Mouse (Mus musculus) embryonic facial prominence, embryonic 13.5 days (tissue): Measurements from ENCODE around the gene Cacna2d1. TPM values are rescaled to one million over a fixed set of nuclear protein-coding genes. Genes with fewer than 3 reads are reported as not detected.

ENCODE experiments used
- ATAC-seq: fragments of 200-750 bp; cut with Nextera tagmentation; 2 replicates; pipeline ENCODE4 v1.8.0; 2017; ENCODE audit warnings: low read depth; ENCODE audit not compliant: insufficient number of reproducible peaks, insufficient read depth, low FRiP score, low TSS enrichment
- H3K27ac ChIP-seq: fragments of 300-500 bp; sonication (generic); 2 replicates; pipeline ENCODE4 v1.5.1; 2015; ENCODE audit warnings: moderate library complexity, mild to moderate bottlenecking, inconsistent platforms
- H3K27me3 ChIP-seq: fragments of 300-500 bp; sonication (generic); 2 replicates; pipeline ENCODE4 v1.6.1; 2015; ENCODE audit warnings: mild to moderate bottlenecking, inconsistent platforms
- H3K36me3 ChIP-seq: fragments of 300-500 bp; sonication (generic); 2 replicates; pipeline ENCODE4 v1.6.1; 2015; ENCODE audit warnings: mild to moderate bottlenecking, inconsistent platforms
- H3K4me1 ChIP-seq: fragments of 300-500 bp; sonication (generic); 2 replicates; pipeline ENCODE4 v1.6.1; 2015; ENCODE audit warnings: inconsistent platforms
- H3K4me2 ChIP-seq: fragments of 300-500 bp; sonication (generic); 2 replicates; pipeline ENCODE4 v1.6.1; 2015; ENCODE audit warnings: moderate library complexity, mild to moderate bottlenecking, inconsistent platforms
- H3K4me3 ChIP-seq: fragments of 300-500 bp; sonication (generic); 2 replicates; pipeline ENCODE4 v1.5.1; 2015; ENCODE audit warnings: mild to moderate bottlenecking, inconsistent platforms
- H3K9ac ChIP-seq: fragments of 300-500 bp; sonication (generic); 2 replicates; pipeline ENCODE4 v1.6.1; 2015; ENCODE audit warnings: mild to moderate bottlenecking, inconsistent platforms
- H3K9me3 ChIP-seq: fragments of 300-500 bp; sonication (generic); 2 replicates; pipeline ENCODE4 v1.6.1; 2016; ENCODE audit warnings: inconsistent platforms
- WGBS: fragments of 180-500 bp; shearing (Covaris S2); methylation state at CpG from one replicate; pipeline ENCODE4 v1.1.7; 2015; ENCODE audit warnings: mixed read lengths; 5-methylcytosine and 5-hydroxymethylcytosine counted together
- polyA plus RNA-seq: library from polyadenylated mRNA; unstranded; fragments of >200 nt; fragmentation: Nextera tagmentation; extraction: Ambion mirVana; gene quantifications from 2 replicates; pipeline ENCODE4 v1.2.1, GENCODE M21; 2015

Cacna2d1 gene
- polyA plus RNA-seq, 1 experiment from 2014 or later = 11.4 TPM

GRCm38 (mm10) chr5:16014392-16014791, 79.9 kb downstream of the Cacna2d1 start:
- Histone ChIP-seq H3K9ac (no peak overlapping the region), H3K4me3 (no peak overlapping the region), H3K4me1 (0 out of 2 replicates have a peak, but pooled peaks cover 2% of the 10 kb centered on the region), H3K36me3 (no peaks in the 10 kb centered on the region), H3K27me3 (no peaks in the 10 kb centered on the region), H3K4me2 (no peak overlapping the region), H3K27ac (no peak overlapping the region), H3K9me3 (no peaks in the 10 kb centered on the region)
- 48% methylated on average over 2 of the region's 2 CpGs for WGBS
- ATAC-seq = no peak

GRCm38 (mm10) chr5:16024626-16025417, 90.3 kb downstream of the Cacna2d1 start:
- Histone ChIP-seq H3K9ac (no peak overlapping the region), H3K4me1 (no peaks in the 10 kb centered on the region), H3K4me3 (no peak overlapping the region), H3K36me3 (no peaks in the 10 kb centered on the region), H3K27ac (no peak overlapping the region), H3K27me3 (no peaks in the 10 kb centered on the region), H3K4me2 (no peak overlapping the region), H3K9me3 (no peaks in the 10 kb centered on the region)
- WGBS = 45% methylated on average over 4 of the region's 4 CpGs
- no peak for ATAC-seq

- H3K4me3 ChIP-seq = no peak overlapping the region
- 62% methylated on average over 6 of the region's 6 CpGs for WGBS
- no peaks in the 10 kb centered on the region for H3K4me1 ChIP-seq
- H3K9me3 ChIP-seq = no peaks in the 10 kb centered on the region
- H3K9ac ChIP-seq = no peak overlapping the region
- ATAC-seq = no peak
- no peak overlapping the region for H3K27ac ChIP-seq
- no peaks in the 10 kb centered on the region for H3K36me3 ChIP-seq
- H3K27me3 ChIP-seq = no peaks in the 10 kb centered on the region
- no peak overlapping the region for H3K4me2 ChIP-seq
These were observed 94.4 kb downstream of the Cacna2d1 start for GRCm38 (mm10) chr5:16028881-16029280.

- Histone ChIP-seq H3K27me3 (no peaks in the 10 kb centered on the region), H3K27ac (no peak overlapping the region), H3K9me3 (no peaks in the 10 kb centered on the region), H3K4me1 (no peaks in the 10 kb centered on the region), H3K4me3 (no peak overlapping the region), H3K4me2 (no peak overlapping the region), H3K9ac (no peak overlapping the region), H3K36me3 (no peaks in the 10 kb centered on the region)
- ATAC-seq = no peak
- 62% methylated on average over 5 of the region's 5 CpGs for WGBS
These were observed 95.0 kb downstream of the Cacna2d1 start for GRCm38 (mm10) chr5:16029481-16029880.

- no peak for ATAC-seq
- H3K27me3 ChIP-seq = no peaks in the 10 kb centered on the region
- no peak overlapping the region for H3K9ac ChIP-seq
- no peaks in the 10 kb centered on the region for H3K4me1 ChIP-seq
- no peaks in the 10 kb centered on the region for H3K36me3 ChIP-seq
- H3K4me2 ChIP-seq = no peak overlapping the region
- no peaks in the 10 kb centered on the region for H3K9me3 ChIP-seq
- 74% methylated on average over 1 of the region's 1 CpGs for WGBS
- no peak overlapping the region for H3K27ac ChIP-seq
- no peak overlapping the region for H3K4me3 ChIP-seq
These were observed 99.1 kb downstream of the Cacna2d1 start for GRCm38 (mm10) chr5:16033569-16033968.

GRCm38 (mm10) chr5:16035259-16035658, 100.8 kb downstream of the Cacna2d1 start:
- H3K36me3 ChIP-seq = no peaks in the 10 kb centered on the region
- H3K27ac ChIP-seq = no peak overlapping the region
- H3K4me1 ChIP-seq = no peaks in the 10 kb centered on the region
- H3K4me2 ChIP-seq = no peak overlapping the region
- no peak for ATAC-seq
- no peak overlapping the region for H3K4me3 ChIP-seq
- no peaks in the 10 kb centered on the region for H3K9me3 ChIP-seq
- 75% methylated on average over 1 of the region's 1 CpGs for WGBS
- H3K9ac ChIP-seq = no peak overlapping the region
- no peaks in the 10 kb centered on the region for H3K27me3 ChIP-seq

- H3K9me3 ChIP-seq = no peaks in the 10 kb centered on the region
- no peaks in the 10 kb centered on the region for H3K27me3 ChIP-seq
- H3K4me1 ChIP-seq = no peaks in the 10 kb centered on the region; the same call in 1 of the 2 replicates
- H3K4me2 ChIP-seq = no peak overlapping the region
- 86% methylated on average over 6 of the region's 6 CpGs for WGBS
- H3K27ac ChIP-seq = no peak overlapping the region
- H3K4me3 ChIP-seq = no peak overlapping the region
- no peaks in the 10 kb centered on the region for H3K36me3 ChIP-seq
- no peak for ATAC-seq
- H3K9ac ChIP-seq = no peak overlapping the region
These were observed 110.8 kb downstream of the Cacna2d1 start for GRCm38 (mm10) chr5:16045147-16045878.

- Histone ChIP-seq H3K9ac (no peak overlapping the region), H3K4me3 (no peak overlapping the region), H3K4me1 (no peaks in the 10 kb centered on the region; the same call in 1 of the 2 replicates), H3K27me3 (no peaks in the 10 kb centered on the region), H3K9me3 (no peaks in the 10 kb centered on the region), H3K27ac (no peak overlapping the region), H3K36me3 (no peaks in the 10 kb centered on the region), H3K4me2 (no peak overlapping the region)
- no peak for ATAC-seq
- 57% methylated on average over 10 of the region's 10 CpGs for WGBS
These were observed 113.1 kb downstream of the Cacna2d1 start for GRCm38 (mm10) chr5:16047452-16048191.

GRCm38 (mm10) chr5:16056795-16057194, 122.3 kb downstream of the Cacna2d1 start:
- ATAC-seq = no peak
- Histone ChIP-seq H3K4me2 (no peak overlapping the region), H3K4me1 (no peaks in the 10 kb centered on the region), H3K4me3 (no peak overlapping the region), H3K27ac (no peak overlapping the region), H3K9ac (no peak overlapping the region), H3K36me3 (no peaks in the 10 kb centered on the region), H3K9me3 (no peaks in the 10 kb centered on the region), H3K27me3 (no peaks in the 10 kb centered on the region)
- WGBS = 60% methylated on average over 2 of the region's 2 CpGs

GRCm38 (mm10) chr5:16062773-16063172, 128.3 kb downstream of the Cacna2d1 start:
- WGBS = 78% methylated on average over 5 of the region's 5 CpGs
- H3K4me2 ChIP-seq = no peak overlapping the region
- ATAC-seq = no peak

GRCm38 (mm10) chr5:16063273-16063672, 128.8 kb downstream of the Cacna2d1 start:
- no peak overlapping the region for H3K27ac ChIP-seq
- no peak overlapping the region for H3K4me2 ChIP-seq
- no peaks in the 10 kb centered on the region for H3K27me3 ChIP-seq
- no peak for ATAC-seq
- H3K9me3 ChIP-seq = no peaks in the 10 kb centered on the region
- no peak overlapping the region for H3K4me3 ChIP-seq
- H3K4me1 ChIP-seq = no peaks in the 10 kb centered on the region
- no peaks in the 10 kb centered on the region for H3K36me3 ChIP-seq
- no peak overlapping the region for H3K9ac ChIP-seq

More at GRCm38 (mm10) chr5:16062773-16063172, 128.3 kb downstream of the Cacna2d1 start:
- Histone ChIP-seq H3K27ac (no peak overlapping the region), H3K9ac (no peak overlapping the region), H3K9me3 (no peaks in the 10 kb centered on the region), H3K4me3 (no peak overlapping the region), H3K27me3 (no peaks in the 10 kb centered on the region), H3K4me1 (no peaks in the 10 kb centered on the region), H3K36me3 (no peaks in the 10 kb centered on the region)
